7 mouse cellular contexts compared by ENCODE assay signal in the genomic region with DNA sequence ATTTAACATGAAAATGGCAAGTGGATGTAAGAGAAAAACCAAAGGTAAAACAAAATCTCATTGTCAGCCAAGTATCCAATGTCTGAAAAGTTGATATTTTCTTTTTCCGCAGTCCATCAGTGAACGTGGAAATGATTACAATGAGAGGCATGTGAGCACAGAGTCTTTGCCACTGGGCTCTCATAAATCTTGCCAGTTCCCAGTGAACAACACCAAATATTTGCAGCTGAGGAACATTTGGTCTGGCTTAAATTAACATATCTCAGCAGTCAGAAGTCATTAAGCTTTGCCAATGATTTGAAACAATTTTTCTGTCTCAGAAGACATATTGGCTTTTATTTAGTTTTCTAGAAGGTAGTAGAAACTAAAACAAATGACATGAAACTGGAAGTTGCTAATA.
"Had no signal": no experiment of that assay in that cellular context is flagged by ENCODE, and none has a peak within 500 bp of the region (broad histone marks: within the 10 kb centered on the region; RNA-seq: fewer than 3 reads in every experiment).

No protein-coding gene starts in this region.

- DNase-seq: lung, adult 18-20 months; lung, embryonic 14.5 days; lung, postnatal 10 days; lung, postnatal 4 days; right cerebral cortex, postnatal 14 days; thymus, adult 2 months; thymus, postnatal 25 days had no signal
